Mouse (Mus musculus): ENCODE data around the gene Dnajc3.
"Not testable (repeated sequence)": the region's sequence is repeated elsewhere in the genome, so short reads cannot be mapped to it uniquely, and the experiment has no call there.

The Dnajc3 gene

GRCm38 (mm10) chr14:118931181-118931580 lies 6.6 kb upstream of the Dnajc3 start:
- DNase-seq (ENCODE audit: low spot score in 2 of 2): no peak

DNA sequence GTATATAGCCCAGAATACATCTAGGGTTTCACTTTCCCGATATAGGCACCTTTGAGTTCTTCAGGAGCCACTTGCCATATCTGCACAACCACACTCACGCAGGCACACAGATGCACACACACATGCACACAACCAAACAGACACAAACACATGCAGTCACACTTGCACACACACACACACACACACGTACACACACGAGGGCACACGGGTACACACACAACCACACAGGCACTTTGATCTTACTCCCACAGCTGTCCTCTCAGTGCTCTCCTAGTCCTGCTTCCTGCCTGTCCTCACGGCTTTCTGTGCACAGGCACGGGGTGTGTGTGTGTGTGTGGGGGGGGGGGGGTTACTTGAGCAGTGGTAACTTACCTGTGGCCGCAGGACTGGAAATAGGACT lies 4.8 kb upstream of the Dnajc3 start:
- DNase-seq (ENCODE audit: low spot score in 2 of 2): no peak

- no peak for DNase-seq (ENCODE audit: low spot score in 2 of 2)
Observed at GRCm38 (mm10) chr14:118934686-118935085, 3.1 kb upstream of the Dnajc3 start.

GRCm38 (mm10) chr14:118936236-118936635 lies 1.5 kb upstream of the Dnajc3 start:
- DNase-seq (ENCODE audit: low spot score in 2 of 2): no peak

- no peak for DNase-seq (ENCODE audit: low spot score in 2 of 2)
Observed at GRCm38 (mm10) chr14:118936952-118937351, 824 bp upstream of the Dnajc3 start.

DNA sequence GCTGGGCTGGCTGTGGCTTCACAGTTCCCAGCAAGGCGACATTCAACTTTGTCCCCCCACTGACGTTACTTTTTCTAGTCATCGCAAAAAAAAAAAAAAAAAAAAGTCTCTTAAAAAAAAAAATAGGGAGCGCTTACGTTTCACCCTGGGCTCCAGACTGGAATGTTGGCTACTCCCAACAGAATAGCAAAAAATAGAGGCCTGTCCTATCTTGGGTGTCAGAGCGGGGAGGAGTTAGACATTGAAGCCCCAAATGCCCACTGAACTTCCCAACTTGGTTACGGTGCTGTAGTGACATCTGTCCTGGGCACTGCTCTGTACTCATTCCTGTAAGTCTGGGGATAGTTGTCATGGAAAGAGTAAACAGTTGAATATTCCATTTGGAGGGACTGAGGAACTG lies 775 bp downstream of the Dnajc3 start:
- DNase-seq (ENCODE audit: low spot score in 2 of 2): no peak

DNA sequence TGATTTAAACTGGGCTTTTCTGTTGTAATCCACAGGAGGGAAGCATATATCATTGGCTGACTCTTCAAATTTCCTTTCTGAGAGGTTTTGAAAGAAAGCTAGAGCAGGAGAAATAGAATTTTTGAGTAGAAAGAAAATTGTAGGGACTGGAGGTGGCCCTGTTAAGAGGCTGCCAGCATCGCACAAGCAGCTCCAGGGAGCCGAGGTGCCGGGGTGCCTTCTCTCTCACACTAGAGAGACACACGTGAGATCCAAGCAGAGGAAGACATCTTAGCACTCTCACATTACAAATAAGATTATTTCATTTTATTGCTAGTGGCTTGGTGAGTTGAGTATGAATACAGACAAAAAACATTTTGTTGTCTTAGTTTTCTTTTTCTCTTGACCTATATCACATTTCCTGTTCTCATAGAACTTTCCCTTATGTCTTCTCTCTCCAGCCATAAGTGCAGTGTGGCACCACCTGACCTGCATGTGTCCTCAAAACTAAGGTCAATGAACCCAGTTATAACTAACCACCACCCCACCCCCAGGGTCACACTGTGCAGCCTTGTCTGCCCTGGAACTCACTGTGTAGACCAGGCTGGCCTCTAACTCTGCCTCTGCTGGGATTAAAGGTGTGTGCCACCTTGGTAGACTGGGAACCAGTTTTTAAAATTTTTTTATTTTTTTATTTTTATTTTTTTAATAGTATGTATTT lies 3.2 kb downstream of the Dnajc3 start:
- no peak for DNase-seq (ENCODE audit: low spot score in 2 of 2)

DNA sequence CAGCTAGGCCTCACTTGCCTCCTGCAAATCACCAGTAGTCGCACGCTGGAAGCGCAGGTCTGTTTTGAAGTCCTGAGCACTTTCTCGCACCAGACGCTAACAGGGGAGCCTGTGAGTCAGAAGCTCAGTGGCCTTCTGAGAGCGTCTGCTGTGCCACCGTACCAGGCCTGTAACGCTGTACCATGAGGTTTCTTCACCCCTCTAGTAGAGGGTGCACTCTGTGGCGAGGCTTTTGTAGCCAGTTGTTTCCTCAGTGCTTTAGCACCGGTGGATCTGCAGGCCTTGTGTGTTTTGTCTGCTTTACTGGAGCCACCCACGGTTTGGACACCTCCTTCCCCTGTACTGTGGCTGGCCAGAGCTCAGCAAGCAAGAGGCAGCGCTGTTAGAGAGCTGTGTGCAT lies 4.3 kb downstream of the Dnajc3 start:
- DNase-seq (ENCODE audit: low spot score in 2 of 2): no peak

DNA sequence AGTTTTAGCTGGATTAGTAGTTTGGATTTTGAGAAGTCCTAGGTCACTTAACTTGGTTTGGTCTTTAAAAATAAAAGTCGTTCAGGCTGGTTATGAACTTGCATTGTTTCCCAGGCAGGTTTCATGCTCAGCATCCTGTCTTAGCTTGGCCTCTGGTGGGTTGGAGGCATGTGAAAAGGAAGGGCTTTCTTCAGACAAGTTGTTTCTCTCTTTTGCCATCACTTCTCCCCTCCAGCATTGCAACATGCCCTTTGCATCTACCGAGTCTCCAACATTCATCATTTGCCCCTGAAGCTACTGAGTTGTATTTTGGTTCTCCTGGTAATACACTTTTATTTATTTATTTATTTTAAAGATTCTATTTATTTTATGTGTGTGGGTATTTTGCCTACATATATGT lies 6.9 kb downstream of the Dnajc3 start:
- no peak for DNase-seq (ENCODE audit: low spot score in 2 of 2)

GRCm38 (mm10) chr14:118948841-118949240 lies 11.1 kb downstream of the Dnajc3 start:
- no peak for DNase-seq (ENCODE audit: low spot score in 2 of 2)

DNA sequence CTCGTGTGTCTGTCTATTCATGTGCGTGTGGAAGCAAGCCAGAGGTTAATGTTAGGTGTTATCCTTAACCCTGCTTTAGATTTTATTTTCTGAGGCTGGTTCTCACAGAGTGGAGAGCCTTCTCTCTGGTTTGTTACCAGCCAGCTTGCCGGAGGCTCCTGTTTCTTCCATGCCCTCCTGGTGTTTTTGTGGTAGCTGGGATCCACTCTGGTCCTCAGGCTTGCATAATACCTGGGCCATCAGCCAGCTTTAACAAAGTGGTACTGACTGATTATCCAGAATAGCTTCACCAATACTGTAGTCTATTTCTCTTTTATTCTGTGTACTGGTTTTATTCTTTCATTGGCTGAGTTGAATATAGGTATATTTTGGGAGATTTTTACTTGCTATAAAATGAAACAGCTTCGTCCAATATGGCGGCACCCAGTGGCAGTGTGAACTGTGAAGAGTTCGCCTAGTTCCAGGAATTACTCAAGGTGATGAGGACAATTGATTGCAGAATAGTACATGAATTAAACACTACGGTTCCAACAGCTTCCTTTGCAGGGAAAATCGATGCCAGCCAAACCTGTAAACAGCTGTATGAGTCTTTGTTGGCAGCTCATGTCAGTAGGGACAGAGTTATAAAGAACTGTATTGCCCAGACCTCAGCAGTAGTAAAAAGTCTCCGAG lies 14.3 kb downstream of the Dnajc3 start:
- no peak for DNase-seq (ENCODE audit: low spot score in 2 of 2)

DNA sequence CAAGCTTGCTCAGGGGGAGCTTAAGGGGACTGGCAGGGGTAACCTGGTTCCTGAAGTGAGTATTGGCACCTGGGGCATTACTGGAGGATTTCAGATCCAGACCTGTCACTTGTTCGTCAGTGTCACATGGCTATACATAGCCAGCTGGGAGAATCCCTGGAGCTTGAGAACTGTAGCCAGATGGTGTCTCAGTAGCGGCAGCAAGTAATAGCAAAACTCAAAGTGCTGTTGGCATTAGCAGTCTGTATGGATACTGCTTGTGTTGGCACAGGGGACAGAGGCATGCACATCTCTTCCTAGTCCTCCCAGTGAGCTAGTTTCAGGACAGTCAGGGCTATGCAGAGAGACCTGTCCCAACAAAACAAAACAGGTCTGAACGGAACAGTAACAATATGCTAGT lies 20.2 kb downstream of the Dnajc3 start:
- no peak for DNase-seq (ENCODE audit: low spot score in 2 of 2)

GRCm38 (mm10) chr14:118965356-118966000 lies 27.7 kb downstream of the Dnajc3 start:
- no peak for DNase-seq (ENCODE audit: low spot score in 2 of 2)

GRCm38 (mm10) chr14:118967646-118968045 lies 29.9 kb downstream of the Dnajc3 start:
- DNase-seq (ENCODE audit: low spot score in 2 of 2): no peak

DNA sequence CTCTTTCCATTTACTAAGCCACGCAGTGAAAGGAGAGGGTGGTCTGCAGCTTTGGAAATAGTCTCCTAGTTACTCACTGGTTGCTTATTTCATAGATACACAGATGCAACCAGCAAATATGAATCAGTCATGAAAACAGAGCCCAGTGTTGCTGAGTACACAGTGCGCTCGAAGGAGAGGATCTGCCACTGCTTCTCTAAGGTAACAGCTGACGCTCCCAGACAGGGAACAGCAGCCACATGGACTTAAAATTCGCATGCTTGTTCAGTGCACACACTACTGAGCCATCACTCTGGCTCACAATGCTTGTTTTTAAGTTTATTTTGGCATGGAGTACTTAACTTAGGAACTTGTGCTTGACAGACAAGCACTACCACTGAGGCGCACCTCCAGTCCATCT lies 34.5 kb downstream of the Dnajc3 start:
- no peak for DNase-seq (ENCODE audit: low spot score in 2 of 2)

DNA sequence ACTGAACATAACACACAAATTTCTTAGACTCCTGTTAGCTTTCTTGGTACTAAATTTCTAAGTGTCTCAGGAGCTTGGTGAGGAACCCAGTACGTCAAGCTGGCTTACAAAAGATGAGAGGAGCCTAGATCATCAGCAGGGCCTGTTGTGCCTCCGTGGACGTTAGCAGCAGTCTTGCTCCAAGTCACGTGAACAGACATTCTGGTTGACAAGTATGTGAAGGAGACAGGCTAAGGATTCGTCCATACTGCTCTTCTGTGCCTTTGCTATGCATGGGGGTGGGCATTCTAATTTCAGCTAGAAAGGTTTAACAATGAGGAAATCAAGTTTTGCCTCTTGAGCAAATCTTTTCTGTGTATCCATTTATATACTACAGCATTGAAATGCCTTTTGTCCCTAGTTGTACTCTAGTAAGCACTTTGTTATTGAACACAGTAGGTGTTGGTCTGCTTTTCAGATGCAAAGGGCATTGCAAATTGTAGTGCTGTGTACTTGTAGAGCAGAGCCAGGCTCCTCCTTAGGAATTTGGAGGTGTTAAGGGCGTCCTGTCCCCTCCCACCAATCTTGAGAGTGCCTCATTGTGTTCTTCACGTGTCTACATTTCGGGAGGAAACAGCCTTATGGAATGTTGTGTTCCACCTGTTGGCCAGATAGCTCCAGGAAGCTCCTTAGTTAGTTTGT lies 39.5 kb downstream of the Dnajc3 start:
- no peak for DNase-seq (ENCODE audit: low spot score in 2 of 2)

- DNase-seq (ENCODE audit: low spot score in 2 of 2): no peak
Observed at GRCm38 (mm10) chr14:118979571-118980325, 42.0 kb downstream of the Dnajc3 start.

DNA sequence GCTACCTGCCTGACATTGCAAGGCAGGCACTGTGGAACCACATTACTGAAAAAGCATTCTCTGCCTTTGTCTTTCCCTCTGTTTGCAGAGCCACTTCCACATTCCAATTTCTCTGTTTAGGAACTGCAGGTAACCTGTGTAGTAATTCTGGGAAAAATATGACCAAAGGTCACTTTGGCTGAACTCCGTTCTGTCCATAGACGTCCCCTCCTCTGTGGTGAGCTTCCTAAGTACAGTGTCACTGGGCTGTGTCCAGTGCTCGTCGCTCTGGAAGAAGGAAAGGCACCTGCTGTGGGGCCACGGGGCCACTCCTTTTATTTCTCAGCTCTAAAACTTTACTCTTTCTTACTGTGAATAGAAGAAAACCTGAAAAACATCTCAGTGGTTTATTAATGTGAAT lies 42.6 kb downstream of the Dnajc3 start:
- DNase-seq (ENCODE audit: low spot score in 2 of 2): no peak

- no peak for DNase-seq (ENCODE audit: low spot score in 2 of 2)
Observed at GRCm38 (mm10) chr14:118980890-118981289, 43.1 kb downstream of the Dnajc3 start.

GRCm38 (mm10) chr14:118981711-118982428 lies 44.1 kb downstream of the Dnajc3 start:
- not testable (repeated sequence) for DNase-seq (ENCODE audit: low spot score in 2 of 2)

- DNase-seq (ENCODE audit: low spot score in 2 of 2): not testable (repeated sequence)
Observed at GRCm38 (mm10) chr14:118982429-118983045, 44.8 kb downstream of the Dnajc3 start.
